Mouse (Mus musculus): ENCODE results near the gene Eda. TPM values are rescaled to one million over a fixed set of nuclear protein-coding genes. Genes with fewer than 3 reads are reported as not detected.

Gene Eda
- polyA plus RNA-seq, 1 experiment from 2014 or later = 1.8 TPM

- Histone ChIP-seq H3K27me3 (ENCODE audit: control insufficient read depth, insufficient read depth, low read length) (no peaks in the 10 kb centered on the region), H3K4me1 (ENCODE audit: control insufficient read depth, insufficient read depth, low read length) (no peaks in the 10 kb centered on the region), H3K4me3 (ENCODE audit: low read depth, low read length) (no peak overlapping the region), H3K4me2 (ENCODE audit: low read depth, severe bottlenecking) (no peak overlapping the region), H3K9ac (ENCODE audit: low read length) (no peak overlapping the region), H3K9me3 (ENCODE audit: control insufficient read depth, low read length) (no peaks in the 10 kb centered on the region), H3K36me3 (ENCODE audit: control insufficient read depth, insufficient read depth, low read length) (no peaks in the 10 kb centered on the region), H3K27ac (replicated peaks; ENCODE audit: low read depth, low read length) (no peak overlapping the region)
- ATAC-seq (ENCODE audit: insufficient number of reproducible peaks, low FRiP score, low TSS enrichment, low read depth) (no peak), DNase-seq (ENCODE audit: low spot score) (no peak)
- 94% methylated on average over 7 of the region's 7 CpGs for WGBS
Measured at GRCm38 (mm10) chrX:100443532-100443931, 468.1 kb downstream of the Eda start.

MicroRNA genes within 50 kb of the gene (microRNA counts, 519-probe panel; counts per million panel counts)
- microRNA mmu-miR-676 = 3,100 counts per million, percentile 37 among the panel's probes with 10 or more counts

Small RNA genes within 50 kb of the gene (microRNA-seq; reads per million reads assigned to microRNA genes)
- gene Mir676 = 517 reads per million, percentile 67 among the genes with 10 or more reads in this experiment

Other genes with a start within 250 kb of the Eda start
- 0.11 and 0.14 TPM in 2 replicates for gene Tmem28, start 154.6 kb upstream of the Eda start, polyA plus RNA-seq (2014; fragmentation: Nextera tagmentation; extraction: Ambion mirVana)